Mouse (Mus musculus) spleen, adult 2 months (tissue): ENCODE results near the gene Cnrip1. TPM values are rescaled to one million over a fixed set of nuclear protein-coding genes. Genes with fewer than 3 reads are reported as not detected.
"Not testable (repeated sequence)": the region's sequence is repeated elsewhere in the genome, so short reads cannot be mapped to it uniquely, and the experiment has no call there.

Source experiments
- DNase-seq, 2 experiments: peaks; one replicate each; pipeline versions ENCODE4 v3.0.0 to v3.0.0-alpha.2; 2012 to 2021; ENCODE audit warnings: low spot score in 2 of 2, low read depth in 1 of 2
- H3K27ac ChIP-seq: fragments of 200-500 bp; 2 replicates; pipeline ENCODE4 v1.5.1; 2012; ENCODE audit warnings: low read length, inconsistent platforms; ENCODE audit not compliant: insufficient read depth
- H3K27me3 ChIP-seq: fragments of 200-500 bp; 2 replicates; pipeline ENCODE4 v1.6.1; 2012; ENCODE audit warnings: mild to moderate bottlenecking, moderate library complexity, low read length, inconsistent platforms; ENCODE audit not compliant: control insufficient read depth, insufficient read depth
- H3K36me3 ChIP-seq: fragments of 200-500 bp; 2 replicates; pipeline ENCODE4 v1.6.1; 2012; ENCODE audit warnings: mild to moderate bottlenecking, low read length, inconsistent platforms; ENCODE audit not compliant: control insufficient read depth, insufficient read depth
- H3K4me1 ChIP-seq: fragments of 200-500 bp; 2 replicates; pipeline ENCODE4 v1.6.1; 2011; ENCODE audit warnings: inconsistent platforms; ENCODE audit not compliant: control insufficient read depth, insufficient read depth, insufficient read length
- H3K4me3 ChIP-seq: fragments of 200-500 bp; 2 replicates; pipeline ENCODE4 v1.5.1; 2011; ENCODE audit warnings: mild to moderate bottlenecking, inconsistent platforms; ENCODE audit not compliant: insufficient read depth, insufficient read length; ENCODE audit errors: extremely low read depth
- CTCF ChIP-seq: fragments of 200-500 bp; IDR thresholded peaks from 2 replicates; pipeline ENCODE4 v1.5.1; 2011; ENCODE audit warnings: mild to moderate bottlenecking, inconsistent platforms; ENCODE audit not compliant: insufficient read depth, insufficient read length, insufficient replicate concordance; ENCODE audit errors: extremely low read depth
- POLR2A ChIP-seq: fragments of 200-500 bp; IDR thresholded peaks from 2 replicates; pipeline ENCODE4 v1.6.1; 2011; ENCODE audit warnings: low read depth, low read length, inconsistent platforms
- WGBS: fragments of 180-500 bp; shearing (Covaris S2); methylation state at CpG from one replicate; pipeline ENCODE4 v1.1.7; 2018; 5-methylcytosine and 5-hydroxymethylcytosine counted together
- polyA plus RNA-seq: library from polyadenylated mRNA; depleted of rRNA; stranded (reverse); fragments of >200 nt; gene quantifications from 2 replicates; pipeline ENCODE4 v1.2.3, GENCODE M21; 2012

Gene Cnrip1
- polyA plus RNA-seq, 1 experiment, result 10.2 TPM

- WGBS, result 9% methylated on average over 7 of the region's 7 CpGs
- Histone ChIP-seq H3K36me3 (no peaks in the 10 kb centered on the region; the same call in 1 of the 2 replicates), H3K4me1 (peaks cover 8% of the 10 kb centered on the region; the same call in 1 of the 2 replicates), H3K27ac (peak overlapping the region; percentile 99), H3K4me3 (peak overlapping the region; percentile 63), H3K27me3 (no peaks in the 10 kb centered on the region)
- TF ChIP-seq CTCF, result no peak
- TF ChIP-seq POLR2A, result peak; percentile 97
- DNase-seq, result peak; percentile 50 to 80
These were observed 42.9 kb upstream of the Cnrip1 start for GRCm38 (mm10) chr11:17008498-17008941.

- no peaks in the 10 kb centered on the region for H3K36me3 ChIP-seq
- TF ChIP-seq CTCF, result no peak
- TF ChIP-seq POLR2A, result no peak
These were observed 38.4 kb upstream of the Cnrip1 start for GRCm38 (mm10) chr11:17012948-17013347.

DNA sequence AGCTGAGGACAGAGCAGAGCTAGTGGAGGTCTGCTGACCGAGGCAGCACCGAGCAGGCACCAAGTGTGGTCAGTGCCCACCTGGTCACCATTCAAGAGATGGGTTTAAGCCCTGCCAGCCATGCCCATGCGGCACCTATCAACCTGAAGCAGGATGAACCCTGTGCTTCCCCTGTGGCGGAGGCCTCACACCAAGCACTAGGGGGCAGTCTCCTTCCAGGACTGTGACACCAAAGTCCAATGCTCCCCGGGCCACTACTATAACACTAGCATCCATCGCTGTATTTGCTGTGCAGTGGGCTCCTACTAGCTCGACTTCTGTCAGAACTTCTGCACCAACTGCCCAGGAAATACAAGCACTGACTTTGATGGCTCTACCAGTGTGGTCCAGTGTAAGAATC lies 32.1 kb upstream of the Cnrip1 start:
- WGBS, result 86% methylated on average over 7 of the region's 7 CpGs
- no peak for TF ChIP-seq CTCF
- TF ChIP-seq POLR2A, result no peak
- no peaks in the 10 kb centered on the region for H3K4me1 ChIP-seq
- DNase-seq, result no peak
- no peaks in the 10 kb centered on the region for H3K27me3 ChIP-seq
- H3K27ac ChIP-seq, result no peak overlapping the region
- H3K36me3 ChIP-seq, result no peaks in the 10 kb centered on the region
- H3K4me3 ChIP-seq, result no peak overlapping the region

More at GRCm38 (mm10) chr11:17012948-17013347, 38.4 kb upstream of the Cnrip1 start:
- no peak overlapping the region for H3K27ac ChIP-seq
- H3K4me3 ChIP-seq, result no peak overlapping the region
- H3K27me3 ChIP-seq, result no peaks in the 10 kb centered on the region
- peaks cover 8% of the 10 kb centered on the region; the same call in 1 of the 2 replicates for H3K4me1 ChIP-seq
- peak in 1 of 2 experiments; percentile 50 for DNase-seq

GRCm38 (mm10) chr11:17023206-17023605 lies 28.2 kb upstream of the Cnrip1 start:
- Histone ChIP-seq H3K4me3 (no peak overlapping the region), H3K36me3 (no peaks in the 10 kb centered on the region), H3K27me3 (no peaks in the 10 kb centered on the region), H3K27ac (no peak overlapping the region), H3K4me1 (no peaks in the 10 kb centered on the region)
- TF ChIP-seq CTCF, result no peak
- no peak for TF ChIP-seq POLR2A
- DNase-seq, result no peak
- WGBS, result 88% methylated on average over 6 of the region's 6 CpGs

- H3K36me3 ChIP-seq, result no peaks in the 10 kb centered on the region
- DNase-seq, result no peak
- H3K27ac ChIP-seq, result no peak overlapping the region
- H3K27me3 ChIP-seq, result no peaks in the 10 kb centered on the region
- WGBS, result 66% methylated on average over 3 of the region's 3 CpGs
- TF ChIP-seq POLR2A, result no peak
- TF ChIP-seq CTCF, result no peak
- H3K4me3 ChIP-seq, result no peak overlapping the region
- H3K4me1 ChIP-seq, result no peaks in the 10 kb centered on the region
These were observed 27.4 kb upstream of the Cnrip1 start for GRCm38 (mm10) chr11:17023984-17024383.

GRCm38 (mm10) chr11:17045806-17046205 lies 5.6 kb upstream of the Cnrip1 start:
- Histone ChIP-seq H3K4me3 (no peak overlapping the region), H3K4me1 (no peaks in the 10 kb centered on the region), H3K27ac (no peak overlapping the region), H3K27me3 (no peaks in the 10 kb centered on the region), H3K36me3 (no peaks in the 10 kb centered on the region)
- DNase-seq, result no peak
- no peak for TF ChIP-seq POLR2A
- TF ChIP-seq CTCF, result no peak
- 91% methylated on average over 2 of the region's 2 CpGs for WGBS

GRCm38 (mm10) chr11:17052476-17053049 lies 1.2 kb downstream of the Cnrip1 start:
- no peak for TF ChIP-seq POLR2A
- TF ChIP-seq CTCF, result no peak
- Histone ChIP-seq H3K36me3 (no peaks in the 10 kb centered on the region), H3K4me3 (peak overlapping the region; percentile 65), H3K4me1 (peaks cover 5% of the 10 kb centered on the region; the same call in 1 of the 2 replicates), H3K27me3 (no peaks in the 10 kb centered on the region), H3K27ac (no peak overlapping the region)
- DNase-seq, result no peak
- WGBS, result 25% methylated on average over 6 of the region's 6 CpGs

- WGBS, result 78% methylated on average over 2 of the region's 2 CpGs
- not testable (repeated sequence) for H3K4me3 ChIP-seq, H3K36me3 ChIP-seq, H3K4me1 ChIP-seq, DNase-seq, H3K27ac ChIP-seq, H3K27me3 ChIP-seq
These were observed 18.0 kb downstream of the Cnrip1 start for GRCm38 (mm10) chr11:17069360-17069759.
